Mouse (Mus musculus): Measurements from ENCODE around the gene Commd4. TPM values are rescaled to one million over a fixed set of nuclear protein-coding genes. Genes with fewer than 3 reads are reported as not detected.
A peak's percentile ranks its signal among the peaks of the same experiment; 100 is the strongest.

Commd4 gene
- polyA plus RNA-seq, 1 experiment from 2014 or later: 99.0 TPM

DNA sequence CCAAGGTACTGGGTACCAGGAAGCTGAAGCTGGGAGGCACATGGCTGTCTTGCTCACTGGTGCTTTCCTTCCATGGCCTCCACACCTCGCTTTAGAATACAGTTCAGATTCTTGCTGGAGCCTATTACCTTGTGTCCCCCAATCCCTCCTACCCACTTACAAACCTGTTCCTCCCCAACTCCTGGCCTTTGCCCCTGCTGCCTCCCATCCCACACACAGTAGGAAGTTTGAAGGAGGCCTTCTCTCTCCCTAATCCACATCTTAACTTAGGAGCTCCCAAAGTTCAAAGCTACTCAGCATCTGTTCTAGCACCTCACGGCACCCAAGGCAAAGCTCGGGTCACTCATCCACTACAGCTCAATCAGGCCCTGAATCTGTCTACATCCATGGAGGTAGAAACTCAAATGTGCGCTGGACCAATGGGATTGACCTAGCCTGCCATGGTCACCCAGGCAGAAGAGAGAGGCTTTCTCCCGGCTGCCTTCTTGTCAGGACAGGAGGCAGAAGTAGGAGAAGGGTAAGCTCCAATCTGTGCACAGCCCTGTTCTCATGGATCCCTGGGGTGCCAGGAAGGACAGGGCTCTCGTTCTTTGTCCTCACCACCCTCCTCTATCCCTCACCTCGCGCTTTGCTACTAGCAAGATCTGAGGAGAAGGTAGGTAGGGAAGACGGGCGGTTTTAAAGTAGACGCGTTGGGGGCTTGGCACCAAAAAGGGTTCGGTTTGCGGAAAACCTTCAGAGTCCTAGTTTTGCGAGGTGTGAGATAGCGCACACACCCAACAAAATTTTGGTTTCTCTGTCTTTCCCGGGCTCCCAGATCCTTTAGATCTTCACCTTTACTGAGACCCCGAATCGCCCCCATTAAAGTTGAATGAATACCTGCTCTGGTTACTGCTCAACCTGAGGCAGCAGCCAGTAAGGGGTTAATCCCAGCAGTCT lies 10.7 kb downstream of the Commd4 start:
- ATAC-seq (ENCODE audit: low FRiP score, low TSS enrichment): peak; percentile 46; the same call in 1 of the 2 replicates
- WGBS: 7% methylated on average over 19 of the region's 19 CpGs
- H3K4me1 ChIP-seq (ENCODE audit: control insufficient read depth, insufficient read depth, low read length): 0 out of 2 replicates have a peak, but pooled peaks cover 3% of the 10 kb centered on the region

DNA sequence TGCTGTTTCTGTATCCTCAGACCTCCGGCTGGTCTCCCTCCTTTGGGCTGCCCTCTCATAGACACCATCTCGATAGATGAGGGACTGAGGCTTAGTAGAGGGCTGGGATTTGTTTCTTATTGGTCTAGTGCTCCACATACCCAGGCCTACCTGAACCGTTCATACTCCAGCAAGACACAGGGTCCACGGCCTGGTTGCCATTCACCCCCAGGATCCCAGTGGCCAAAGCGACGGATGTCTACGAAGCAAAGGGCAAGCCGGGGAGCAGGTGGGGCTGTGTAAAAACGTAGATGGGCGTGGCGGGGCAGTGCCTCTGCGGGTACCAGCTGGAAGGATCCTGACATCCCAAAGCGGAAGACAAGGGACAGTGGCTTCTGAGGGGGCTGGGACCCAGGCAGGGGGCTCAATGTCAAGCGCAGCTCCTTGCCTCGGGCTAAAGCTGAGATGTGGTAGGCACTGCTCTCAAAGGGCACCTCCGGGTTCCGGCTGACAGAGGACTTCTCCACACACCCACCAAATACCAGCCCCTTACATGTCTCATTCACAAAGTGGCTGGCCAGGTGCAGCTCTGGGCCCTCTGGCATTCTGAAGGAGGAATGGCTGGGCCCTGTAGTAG lies 11.6 kb downstream of the Commd4 start:
- Histone ChIP-seq H3K4me2 (replicated peaks; ENCODE audit: low read depth, low read length) (no peak overlapping the region), H3K9me3 (ENCODE audit: control insufficient read depth, low read length) (no peaks in the 10 kb centered on the region), H3K9ac (ENCODE audit: low read depth, low read length) (no peak overlapping the region; the same call in 1 of the 2 replicates), H3K27me3 (ENCODE audit: control insufficient read depth, insufficient read depth, low read length) (no peaks in the 10 kb centered on the region), H3K4me3 (ENCODE audit: low read length) (no peak overlapping the region), H3K36me3 (ENCODE audit: control insufficient read depth, insufficient read depth, low read length) (peaks cover 21% of the 10 kb centered on the region; the same call in 1 of the 2 replicates), H3K27ac (ENCODE audit: low read depth, low read length) (no peak overlapping the region), H3K4me1 (ENCODE audit: control insufficient read depth, insufficient read depth, low read length) (0 out of 2 replicates have a peak, but pooled peaks cover 3% of the 10 kb centered on the region)
- WGBS: 86% methylated on average over 17 of the region's 17 CpGs
- no peak for ATAC-seq (ENCODE audit: low FRiP score, low TSS enrichment)

More for the DNA sequence above, 10.7 kb downstream of the Commd4 start:
- Histone ChIP-seq H3K36me3 (ENCODE audit: control insufficient read depth, insufficient read depth, low read length) (peaks cover 14% of the 10 kb centered on the region; the same call in 1 of the 2 replicates), H3K27ac (ENCODE audit: low read depth, low read length) (peak overlapping the region; percentile 89), H3K4me2 (replicated peaks; ENCODE audit: low read depth, low read length) (peak overlapping the region; percentile 69), H3K27me3 (ENCODE audit: control insufficient read depth, insufficient read depth, low read length) (no peaks in the 10 kb centered on the region), H3K4me3 (ENCODE audit: low read length) (peak overlapping the region; percentile 60), H3K9me3 (ENCODE audit: control insufficient read depth, low read length) (no peaks in the 10 kb centered on the region), H3K9ac (ENCODE audit: low read depth, low read length) (peak overlapping the region; percentile 69)

DNA sequence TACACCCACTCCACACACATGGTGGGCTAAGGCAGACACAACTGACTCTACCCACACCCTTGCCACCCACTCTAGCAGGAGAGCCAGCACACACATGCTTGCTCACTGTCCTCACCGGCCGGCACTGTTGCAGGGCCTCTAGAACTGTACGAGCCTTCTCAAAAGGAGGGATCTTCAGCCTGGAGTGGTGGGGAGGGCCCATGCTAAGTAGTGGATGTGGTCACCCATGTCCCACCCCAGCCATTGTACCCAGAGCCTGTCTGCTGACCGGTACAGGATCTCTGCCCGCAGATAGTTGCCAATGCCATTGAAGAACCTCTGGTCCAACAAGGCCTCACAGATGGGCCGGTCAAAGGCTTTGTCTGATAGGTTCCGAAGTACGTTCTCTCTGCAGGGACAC lies 13.3 kb downstream of the Commd4 start:
- Histone ChIP-seq H3K27me3 (ENCODE audit: control insufficient read depth, insufficient read depth, low read length) (no peaks in the 10 kb centered on the region), H3K9me3 (ENCODE audit: control insufficient read depth, low read length) (no peaks in the 10 kb centered on the region), H3K9ac (ENCODE audit: low read depth, low read length) (no peak overlapping the region), H3K36me3 (ENCODE audit: control insufficient read depth, insufficient read depth, low read length) (peaks cover 31% of the 10 kb centered on the region), H3K27ac (ENCODE audit: low read depth, low read length) (no peak overlapping the region), H3K4me1 (ENCODE audit: control insufficient read depth, insufficient read depth, low read length) (0 out of 2 replicates have a peak, but pooled peaks cover 3% of the 10 kb centered on the region), H3K4me3 (ENCODE audit: low read length) (no peak overlapping the region), H3K4me2 (replicated peaks; ENCODE audit: low read depth, low read length) (no peak overlapping the region)
- ATAC-seq (ENCODE audit: low FRiP score, low TSS enrichment): no peak
- WGBS: 93% methylated on average over 8 of the region's 8 CpGs

DNA sequence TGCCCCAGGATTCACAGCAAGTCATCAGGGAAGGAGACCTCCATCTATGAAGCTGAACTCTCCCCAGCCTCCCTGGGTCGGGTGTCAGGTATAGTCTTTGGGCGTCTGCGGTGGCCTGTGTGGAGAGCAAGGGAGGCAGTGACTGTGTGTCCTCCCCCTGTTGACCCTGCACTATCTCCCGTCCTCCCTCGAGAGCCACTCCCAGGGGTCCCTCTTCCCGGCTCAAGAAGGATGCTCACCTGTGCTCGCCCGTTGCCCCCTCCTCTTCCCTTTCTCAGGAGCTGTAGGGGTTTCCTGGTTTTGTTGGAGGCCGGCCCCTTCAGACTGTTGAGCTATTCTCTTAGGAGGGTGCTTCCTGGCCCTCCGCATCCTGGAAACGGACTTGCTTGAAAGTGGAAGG lies 14.9 kb downstream of the Commd4 start:
- Histone ChIP-seq H3K27me3 (ENCODE audit: control insufficient read depth, insufficient read depth, low read length) (no peaks in the 10 kb centered on the region), H3K9ac (ENCODE audit: low read depth, low read length) (no peak overlapping the region), H3K36me3 (ENCODE audit: control insufficient read depth, insufficient read depth, low read length) (peaks cover 46% of the 10 kb centered on the region), H3K27ac (ENCODE audit: low read depth, low read length) (no peak overlapping the region), H3K4me1 (ENCODE audit: control insufficient read depth, insufficient read depth, low read length) (0 out of 2 replicates have a peak, but pooled peaks cover 3% of the 10 kb centered on the region), H3K4me2 (replicated peaks; ENCODE audit: low read depth, low read length) (no peak overlapping the region), H3K4me3 (ENCODE audit: low read length) (no peak overlapping the region), H3K9me3 (ENCODE audit: control insufficient read depth, low read length) (no peaks in the 10 kb centered on the region)
- 71% methylated on average over 11 of the region's 11 CpGs for WGBS
- no peak for ATAC-seq (ENCODE audit: low FRiP score, low TSS enrichment)

DNA sequence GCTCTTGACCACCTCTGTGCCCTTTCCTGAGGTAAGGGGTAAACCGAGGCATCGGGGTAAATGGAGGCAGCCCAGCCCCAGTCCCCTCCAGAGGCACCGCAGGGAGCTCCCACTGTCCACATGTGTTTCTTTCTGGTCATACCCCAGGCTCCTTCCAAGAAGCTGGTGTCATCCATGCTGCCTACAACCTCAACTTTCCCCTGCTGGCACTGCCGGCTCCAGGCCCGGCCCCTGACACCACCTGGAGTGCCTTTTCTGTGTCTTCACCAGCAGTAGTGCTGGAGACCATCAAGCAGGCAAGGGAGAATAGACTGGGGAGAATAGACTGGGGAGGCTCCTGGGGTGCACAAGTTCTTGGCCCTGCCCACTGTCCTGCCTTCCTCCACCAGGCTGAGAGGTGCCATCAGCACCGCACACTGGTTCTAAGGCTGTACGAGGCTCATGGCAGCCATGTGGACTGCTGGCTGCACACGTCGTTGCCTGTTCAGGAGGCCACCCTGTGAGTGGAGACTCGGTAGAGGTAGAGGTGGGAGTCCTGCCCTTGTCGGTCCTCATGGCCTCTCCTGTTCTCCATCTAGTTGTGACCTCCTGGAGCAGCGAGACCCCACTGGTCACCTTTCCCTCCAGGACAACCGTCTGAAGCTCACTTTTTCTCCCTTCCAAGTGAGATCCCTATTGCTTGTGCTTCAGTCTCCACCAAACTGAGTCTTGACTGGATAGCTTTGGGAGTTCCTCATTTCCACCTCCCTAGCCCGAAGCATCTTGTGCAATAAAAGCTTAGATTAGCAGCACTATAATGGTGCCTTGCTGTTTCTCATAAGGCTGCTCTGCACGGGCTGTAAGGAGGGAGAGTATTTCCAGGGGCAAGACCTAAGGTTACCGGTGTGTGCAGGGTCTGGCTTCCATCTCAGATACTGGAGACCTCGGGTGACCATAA lies 16.4 kb downstream of the Commd4 start:
- ATAC-seq (ENCODE audit: low FRiP score, low TSS enrichment): no peak

DNA sequence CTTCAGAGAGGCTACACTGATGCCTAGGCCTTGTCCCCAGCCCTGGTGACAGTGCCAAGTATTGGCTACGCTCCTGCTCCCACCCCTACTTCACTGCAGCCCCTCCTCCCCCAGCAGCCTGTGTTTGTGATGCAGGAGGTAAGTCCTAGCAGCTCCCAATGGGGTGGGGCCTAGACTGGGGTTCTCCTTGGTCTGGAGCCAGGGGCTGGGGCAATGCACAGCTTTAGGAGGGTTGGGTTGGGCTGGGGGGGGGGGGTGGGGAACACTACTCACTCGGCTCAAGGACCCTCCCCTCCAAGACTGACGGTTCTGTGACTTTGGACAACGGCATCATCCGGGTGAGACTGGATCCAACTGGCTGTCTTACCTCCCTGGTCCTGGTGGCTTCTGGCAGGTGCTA lies 18.6 kb downstream of the Commd4 start:
- Histone ChIP-seq H3K27me3 (ENCODE audit: control insufficient read depth, insufficient read depth, low read length) (no peaks in the 10 kb centered on the region), H3K4me3 (ENCODE audit: low read length) (no peak overlapping the region), H3K4me2 (replicated peaks; ENCODE audit: low read depth, low read length) (no peak overlapping the region), H3K36me3 (ENCODE audit: control insufficient read depth, insufficient read depth, low read length) (peaks cover 78% of the 10 kb centered on the region), H3K4me1 (ENCODE audit: control insufficient read depth, insufficient read depth, low read length) (no peaks in the 10 kb centered on the region), H3K27ac (ENCODE audit: low read depth, low read length) (no peak overlapping the region), H3K9me3 (ENCODE audit: control insufficient read depth, low read length) (no peaks in the 10 kb centered on the region), H3K9ac (ENCODE audit: low read depth, low read length) (no peak overlapping the region)
- no peak for ATAC-seq (ENCODE audit: low FRiP score, low TSS enrichment)
- 91% methylated on average over 5 of the region's 5 CpGs for WGBS

More for the DNA sequence above, 16.4 kb downstream of the Commd4 start:
- H3K9me3 ChIP-seq (ENCODE audit: control insufficient read depth, low read length): no peaks in the 10 kb centered on the region
- no peak overlapping the region for H3K4me2 ChIP-seq (replicated peaks; ENCODE audit: low read depth, low read length)
- 88% methylated on average over 17 of the region's 17 CpGs for WGBS
- H3K4me3 ChIP-seq (ENCODE audit: low read length): no peak overlapping the region
- no peak overlapping the region for H3K27ac ChIP-seq (ENCODE audit: low read depth, low read length)
- no peaks in the 10 kb centered on the region for H3K27me3 ChIP-seq (ENCODE audit: control insufficient read depth, insufficient read depth, low read length)
- H3K4me1 ChIP-seq (ENCODE audit: control insufficient read depth, insufficient read depth, low read length): no peaks in the 10 kb centered on the region
- H3K9ac ChIP-seq (ENCODE audit: low read depth, low read length): no peak overlapping the region
- peaks cover 62% of the 10 kb centered on the region for H3K36me3 ChIP-seq (ENCODE audit: control insufficient read depth, insufficient read depth, low read length)

DNA sequence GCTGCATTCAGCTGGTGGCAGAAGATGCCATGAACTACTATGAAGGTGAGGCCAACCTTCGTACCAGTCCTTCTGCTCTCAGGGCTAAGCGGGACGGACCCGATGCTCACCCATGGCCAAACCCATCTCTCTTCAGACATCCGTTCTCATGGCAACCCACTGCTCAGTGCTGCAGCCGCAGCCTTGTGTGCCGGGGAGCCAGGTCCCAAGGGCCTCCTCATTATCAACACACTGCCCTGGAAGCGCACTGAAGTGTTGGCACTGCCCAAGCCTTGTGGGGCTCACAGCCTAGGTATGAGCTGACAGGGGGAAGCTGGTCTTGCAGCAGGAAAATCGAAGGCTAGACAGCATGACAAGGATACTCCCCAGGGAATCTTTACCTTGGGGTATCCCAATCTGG lies 19.0 kb downstream of the Commd4 start:
- WGBS: 94% methylated on average over 9 of the region's 9 CpGs
- ATAC-seq (ENCODE audit: low FRiP score, low TSS enrichment): no peak
- no peak overlapping the region for H3K4me3 ChIP-seq (ENCODE audit: low read length)
- H3K27me3 ChIP-seq (ENCODE audit: control insufficient read depth, insufficient read depth, low read length): no peaks in the 10 kb centered on the region
- H3K4me1 ChIP-seq (ENCODE audit: control insufficient read depth, insufficient read depth, low read length): no peaks in the 10 kb centered on the region
- H3K9ac ChIP-seq (ENCODE audit: low read depth, low read length): no peak overlapping the region
- H3K4me2 ChIP-seq (replicated peaks; ENCODE audit: low read depth, low read length): no peak overlapping the region
- no peak overlapping the region for H3K27ac ChIP-seq (ENCODE audit: low read depth, low read length)
- no peaks in the 10 kb centered on the region for H3K9me3 ChIP-seq (ENCODE audit: control insufficient read depth, low read length)
- H3K36me3 ChIP-seq (ENCODE audit: control insufficient read depth, insufficient read depth, low read length): peaks cover 76% of the 10 kb centered on the region

DNA sequence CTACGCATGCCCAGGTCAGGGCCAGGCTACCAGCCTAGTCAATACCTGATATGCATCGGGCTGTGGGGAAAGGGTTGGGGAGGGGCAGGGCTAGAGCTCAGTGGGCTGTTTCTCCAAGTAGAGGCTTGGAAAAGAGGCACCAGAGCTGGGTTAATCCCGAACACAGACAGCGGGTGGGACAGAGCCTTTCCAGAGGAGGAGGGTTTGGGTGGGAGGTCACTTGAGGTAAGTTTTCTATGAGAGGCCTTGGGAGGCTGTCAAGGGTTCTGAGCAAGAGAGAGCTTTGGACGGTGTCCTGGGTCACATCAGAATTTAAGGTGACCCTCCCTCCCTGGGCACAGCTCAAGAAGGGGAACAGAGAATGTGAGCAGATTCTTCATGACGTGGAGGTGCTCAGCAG lies 19.6 kb downstream of the Commd4 start:
- Histone ChIP-seq H3K4me2 (replicated peaks; ENCODE audit: low read depth, low read length) (no peak overlapping the region), H3K36me3 (ENCODE audit: control insufficient read depth, insufficient read depth, low read length) (peaks cover 76% of the 10 kb centered on the region), H3K9ac (ENCODE audit: low read depth, low read length) (no peak overlapping the region), H3K27ac (ENCODE audit: low read depth, low read length) (no peak overlapping the region), H3K4me1 (ENCODE audit: control insufficient read depth, insufficient read depth, low read length) (no peaks in the 10 kb centered on the region), H3K4me3 (ENCODE audit: low read length) (no peak overlapping the region), H3K27me3 (ENCODE audit: control insufficient read depth, insufficient read depth, low read length) (no peaks in the 10 kb centered on the region), H3K9me3 (ENCODE audit: control insufficient read depth, low read length) (no peaks in the 10 kb centered on the region)
- 95% methylated on average over 6 of the region's 6 CpGs for WGBS
- no peak for ATAC-seq (ENCODE audit: low FRiP score, low TSS enrichment)
